Mouse (Mus musculus): Measurements from ENCODE around the gene Pcsk4. TPM values are rescaled to one million over a fixed set of nuclear protein-coding genes. Genes with fewer than 3 reads are reported as not detected.

The Pcsk4 gene
- total RNA-seq, 2 experiments from 2014 or later = 7.1 to 8.0 TPM

DNA sequence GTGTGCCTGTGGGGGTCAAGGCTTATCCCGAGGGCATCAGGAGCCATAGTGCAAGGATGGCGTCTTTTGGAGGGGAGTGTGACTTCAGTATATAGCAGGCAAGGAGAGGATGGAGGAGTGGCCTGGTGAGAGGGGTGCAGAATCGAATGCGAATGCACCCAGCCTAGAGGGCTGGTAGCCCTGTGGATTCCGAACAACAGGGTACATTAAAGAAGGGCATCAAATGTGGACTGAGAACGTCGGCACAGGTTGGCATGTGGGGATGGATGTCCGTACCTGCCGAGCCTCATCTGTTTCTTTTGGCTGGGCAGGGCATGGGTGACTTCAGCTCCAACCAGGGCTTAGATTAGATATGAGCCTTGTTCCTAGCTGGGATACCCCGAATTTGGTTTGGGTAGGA lies 29.5 kb downstream of the Pcsk4 start:
- no peak for DNase-seq (ENCODE audit: low spot score in 2 of 2)

- no peak for DNase-seq (ENCODE audit: low spot score in 2 of 2)
Observed at GRCm38 (mm10) chr10:80299301-80299700, 30.0 kb downstream of the Pcsk4 start.

DNA sequence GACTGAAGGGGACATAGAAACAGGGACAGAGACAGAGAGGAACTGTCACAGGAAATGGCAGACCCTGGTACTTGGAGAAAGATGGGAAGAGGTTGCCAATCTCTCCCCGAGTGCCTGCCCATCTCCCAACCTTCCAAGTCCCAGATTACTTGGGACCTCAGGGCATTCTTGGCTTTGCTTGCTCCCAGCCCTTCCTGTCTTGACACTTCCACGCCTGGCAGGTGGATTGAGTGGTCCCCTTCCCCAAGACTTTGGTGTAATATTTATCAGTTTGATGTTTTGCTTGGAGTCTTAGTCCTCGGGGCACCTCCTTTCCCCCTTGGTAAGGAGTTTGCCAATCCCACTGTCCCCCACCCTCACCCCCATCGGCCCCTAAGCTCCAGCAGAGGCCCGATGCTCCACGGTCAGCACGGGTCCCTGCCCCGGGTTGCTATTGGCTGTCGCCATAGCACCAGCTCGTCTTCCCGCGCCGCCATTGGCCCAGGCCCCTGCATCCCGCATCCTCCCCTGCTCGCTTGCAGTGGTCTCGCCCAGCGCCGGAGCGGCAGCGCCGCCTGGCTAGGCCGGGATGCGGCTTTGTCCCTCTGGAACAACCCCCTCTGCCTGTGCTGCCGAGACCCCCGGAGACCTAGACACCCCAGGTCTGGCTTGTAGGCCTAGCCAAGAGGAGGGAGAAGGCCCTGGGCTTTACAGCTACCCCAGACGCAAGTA lies 30.6 kb downstream of the Pcsk4 start:
- DNase-seq (ENCODE audit: low spot score in 2 of 2) = peak; percentile 93 to 94

DNA sequence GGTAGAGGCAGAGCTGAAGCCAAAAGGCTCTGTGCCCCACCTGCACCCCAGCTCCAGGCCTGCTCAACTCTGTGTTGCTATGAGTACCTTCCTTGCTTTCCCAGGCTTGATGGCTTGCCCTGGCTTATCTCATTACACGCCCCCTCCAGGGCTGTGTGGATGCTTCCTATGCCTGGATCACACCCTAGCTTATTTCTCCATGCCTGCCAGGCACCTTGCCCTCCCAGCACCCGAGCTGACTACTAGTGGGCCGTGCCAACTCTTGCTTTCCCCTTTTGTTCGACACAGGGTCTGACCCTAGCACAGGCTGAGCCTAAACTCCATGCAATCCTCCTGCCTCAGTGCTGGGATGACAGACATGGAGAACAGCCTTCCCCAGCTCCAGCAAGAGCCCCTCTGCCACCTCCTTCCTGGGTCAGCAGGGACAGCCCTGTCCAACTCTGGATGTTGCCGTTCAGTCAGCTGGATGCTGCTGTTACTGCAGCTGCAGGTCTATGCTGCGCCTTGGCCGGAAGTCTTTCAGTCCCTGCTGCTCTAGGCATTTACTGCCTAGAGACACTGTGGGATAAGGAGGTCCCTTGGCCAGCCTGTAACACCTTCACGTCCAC lies 31.7 kb downstream of the Pcsk4 start:
- no peak for DNase-seq (ENCODE audit: low spot score in 2 of 2)

DNA sequence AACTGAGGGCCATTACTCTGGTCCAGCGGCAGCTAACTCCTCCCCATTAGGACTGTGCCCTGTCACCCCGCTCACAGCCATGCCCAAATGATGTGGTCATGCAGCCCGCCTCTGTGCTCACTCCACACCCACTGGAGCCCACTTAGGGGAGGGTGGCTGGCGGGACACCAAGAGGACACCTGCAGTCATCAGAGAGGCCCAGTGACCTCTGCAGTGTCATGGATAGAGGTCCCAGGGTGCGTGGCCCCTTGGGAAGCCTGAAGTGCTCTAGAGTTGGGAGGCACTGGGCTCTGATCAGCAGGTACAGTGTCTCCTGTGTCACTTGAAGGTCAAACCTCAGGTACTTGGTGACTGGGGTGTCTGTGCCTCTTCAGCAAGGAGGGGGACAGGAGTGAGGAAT lies 32.5 kb downstream of the Pcsk4 start:
- DNase-seq (ENCODE audit: low spot score in 2 of 2) = no peak

DNA sequence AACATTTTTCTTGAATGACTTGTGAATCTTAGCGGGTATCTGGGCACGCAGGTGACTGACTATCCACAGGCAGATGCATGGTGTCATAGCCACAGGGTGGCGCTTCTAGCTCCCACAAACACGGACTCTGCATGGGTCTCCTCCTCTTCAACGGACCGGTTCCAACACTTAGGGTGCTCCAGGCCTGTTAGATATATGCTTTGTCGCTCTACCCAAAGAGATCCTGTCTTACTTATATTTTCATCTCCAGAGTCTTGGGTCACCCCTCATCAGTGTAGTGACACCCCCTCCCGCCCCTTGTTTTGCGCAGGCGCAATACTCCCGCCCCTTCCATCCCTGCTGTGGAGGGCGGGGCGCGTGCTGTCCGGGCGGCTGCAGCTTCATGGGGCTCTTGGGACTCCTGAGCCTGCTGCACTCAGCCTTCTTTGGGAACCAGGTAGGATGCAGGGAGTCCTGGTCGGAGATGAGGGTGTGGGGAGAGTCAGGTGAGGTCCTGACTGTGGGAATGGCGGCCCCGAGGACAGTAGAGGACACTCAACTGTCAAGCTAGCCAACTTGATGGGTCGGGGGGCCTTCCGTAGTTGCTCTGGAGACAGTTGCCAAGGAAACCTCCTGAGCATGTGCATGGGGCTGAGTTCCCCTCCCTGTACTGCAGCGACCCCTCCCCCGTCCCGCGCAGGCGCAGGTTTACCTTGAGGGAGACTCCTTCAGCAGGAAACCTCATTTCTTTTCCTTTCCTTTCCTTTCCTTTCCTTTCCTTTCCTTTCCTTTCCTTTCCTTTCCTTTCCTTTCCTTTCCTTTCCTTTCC lies 33.5 kb downstream of the Pcsk4 start, which contains the start of gene Apc2:
Apc2 (plus strand) TSS at position 360 of the 808 bp plus-strand sequence.
- peak; percentile 77 to 82 for DNase-seq (ENCODE audit: low spot score in 2 of 2)

- no peak for DNase-seq (ENCODE audit: low spot score in 2 of 2)
Observed at GRCm38 (mm10) chr10:80294788-80295303, 34.5 kb downstream of the Pcsk4 start.

DNA sequence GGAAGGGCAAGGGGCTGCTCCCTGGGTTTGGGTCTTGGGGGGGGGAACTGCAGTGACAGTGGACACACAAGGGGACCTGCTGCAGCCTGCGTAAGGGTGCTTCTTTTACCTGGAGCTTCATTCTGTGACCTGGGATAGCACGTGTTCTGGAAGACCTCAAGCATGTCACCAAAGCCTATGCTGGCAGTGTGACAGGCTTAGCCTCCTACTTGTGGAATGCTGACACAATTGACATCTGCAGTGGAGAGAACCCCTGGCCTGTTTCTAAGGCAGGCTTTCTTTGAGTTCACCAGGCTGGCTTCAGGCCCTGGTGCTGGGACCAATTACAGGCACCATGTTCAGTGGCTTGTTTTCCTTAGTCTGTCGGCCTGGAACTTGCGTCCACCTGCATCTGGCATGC lies 35.0 kb downstream of the Pcsk4 start:
- no peak for DNase-seq (ENCODE audit: low spot score in 2 of 2)

DNA sequence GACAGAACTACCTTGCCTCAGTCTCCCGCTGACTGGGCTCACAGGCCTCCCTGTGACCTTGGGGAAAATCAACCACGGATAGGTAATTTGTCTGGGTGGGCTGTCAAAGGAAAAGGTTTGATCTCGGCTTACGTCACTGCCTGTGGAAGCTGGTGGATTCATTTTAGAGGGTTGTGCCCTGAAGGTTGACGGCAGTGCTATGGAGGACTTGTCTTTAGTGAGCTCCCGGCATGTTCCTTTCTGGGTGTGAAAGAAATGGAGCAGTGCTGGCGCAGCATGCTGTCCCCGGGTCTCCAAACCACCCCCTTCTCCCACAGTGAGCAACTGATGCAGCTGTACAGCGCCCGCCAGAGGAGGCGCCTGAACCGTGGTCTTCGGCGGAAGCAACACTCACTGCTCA lies 36.0 kb downstream of the Pcsk4 start:
- no peak for DNase-seq (ENCODE audit: low spot score in 2 of 2)

- DNase-seq (ENCODE audit: low spot score in 2 of 2) = peak; percentile 92 to 95
Observed at GRCm38 (mm10) chr10:80292251-80293146, 36.8 kb downstream of the Pcsk4 start, which contains the start of gene Rps15. TSS of gene Rps15 (plus strand) at chr10:80292453.

DNA sequence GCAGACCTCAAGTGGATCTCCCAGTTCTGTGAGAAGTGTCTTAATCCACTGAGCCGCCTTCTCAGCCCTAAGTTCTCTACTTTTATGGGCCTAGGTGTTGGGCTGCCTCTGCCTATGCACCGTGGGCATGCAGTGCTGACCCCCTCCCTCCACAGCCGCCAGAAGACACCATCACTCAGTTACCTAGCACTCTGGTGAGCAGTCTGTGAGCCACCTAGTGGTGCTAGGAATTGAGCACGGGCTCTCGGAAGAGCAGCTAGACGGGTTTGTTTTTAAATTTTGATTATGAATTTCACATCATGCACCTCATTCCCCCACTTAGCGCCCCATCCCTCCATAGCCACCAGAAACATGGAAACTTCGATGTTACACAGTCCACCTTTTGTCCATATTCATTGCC lies 40.6 kb downstream of the Pcsk4 start:
- DNase-seq (ENCODE audit: low spot score in 2 of 2) = no peak

- DNase-seq (ENCODE audit: low spot score in 2 of 2) = no peak
Observed at GRCm38 (mm10) chr10:80288097-80288496, 41.2 kb downstream of the Pcsk4 start.

DNA sequence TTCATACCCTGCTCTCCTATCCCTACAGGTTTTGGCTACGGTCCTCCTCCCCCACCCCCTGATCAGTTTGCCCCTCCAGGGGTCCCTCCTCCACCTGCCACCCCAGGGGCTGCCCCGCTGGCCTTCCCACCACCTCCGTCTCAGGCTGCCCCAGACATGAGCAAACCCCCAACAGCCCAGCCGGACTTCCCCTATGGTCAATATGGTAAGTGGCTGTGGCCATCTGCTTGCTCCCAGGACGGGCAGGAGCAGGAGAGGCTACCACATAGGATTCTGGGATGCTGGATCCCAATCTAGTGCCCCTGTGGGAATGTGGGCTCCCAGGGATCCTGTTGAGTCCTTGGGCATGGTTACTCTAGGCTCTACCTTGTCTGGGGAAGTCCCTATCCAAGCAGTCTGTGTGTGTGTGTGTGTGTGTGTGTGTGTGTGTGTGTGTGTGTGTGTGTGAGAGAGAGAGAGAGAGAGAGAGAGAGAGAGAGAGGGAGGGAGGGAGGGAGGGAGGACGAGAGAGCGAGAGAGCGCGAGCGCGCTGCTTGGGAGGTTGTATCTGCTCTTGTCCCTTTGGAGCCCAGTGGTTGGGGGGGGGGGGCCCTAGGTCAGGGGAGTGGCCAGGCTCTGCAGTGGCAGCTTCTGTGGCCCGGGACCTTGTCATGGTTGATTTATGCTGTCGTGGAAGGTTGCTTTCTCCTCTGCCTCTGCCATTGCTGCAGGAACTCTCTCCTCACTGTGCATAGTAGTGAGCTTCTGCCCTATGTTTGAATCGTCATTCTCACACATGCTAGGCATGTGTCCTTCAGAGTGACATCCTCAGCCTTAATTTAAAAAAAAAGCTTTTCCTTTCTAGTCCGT lies 43.9 kb downstream of the Pcsk4 start:
- DNase-seq (ENCODE audit: low spot score in 2 of 2) = no peak

DNA sequence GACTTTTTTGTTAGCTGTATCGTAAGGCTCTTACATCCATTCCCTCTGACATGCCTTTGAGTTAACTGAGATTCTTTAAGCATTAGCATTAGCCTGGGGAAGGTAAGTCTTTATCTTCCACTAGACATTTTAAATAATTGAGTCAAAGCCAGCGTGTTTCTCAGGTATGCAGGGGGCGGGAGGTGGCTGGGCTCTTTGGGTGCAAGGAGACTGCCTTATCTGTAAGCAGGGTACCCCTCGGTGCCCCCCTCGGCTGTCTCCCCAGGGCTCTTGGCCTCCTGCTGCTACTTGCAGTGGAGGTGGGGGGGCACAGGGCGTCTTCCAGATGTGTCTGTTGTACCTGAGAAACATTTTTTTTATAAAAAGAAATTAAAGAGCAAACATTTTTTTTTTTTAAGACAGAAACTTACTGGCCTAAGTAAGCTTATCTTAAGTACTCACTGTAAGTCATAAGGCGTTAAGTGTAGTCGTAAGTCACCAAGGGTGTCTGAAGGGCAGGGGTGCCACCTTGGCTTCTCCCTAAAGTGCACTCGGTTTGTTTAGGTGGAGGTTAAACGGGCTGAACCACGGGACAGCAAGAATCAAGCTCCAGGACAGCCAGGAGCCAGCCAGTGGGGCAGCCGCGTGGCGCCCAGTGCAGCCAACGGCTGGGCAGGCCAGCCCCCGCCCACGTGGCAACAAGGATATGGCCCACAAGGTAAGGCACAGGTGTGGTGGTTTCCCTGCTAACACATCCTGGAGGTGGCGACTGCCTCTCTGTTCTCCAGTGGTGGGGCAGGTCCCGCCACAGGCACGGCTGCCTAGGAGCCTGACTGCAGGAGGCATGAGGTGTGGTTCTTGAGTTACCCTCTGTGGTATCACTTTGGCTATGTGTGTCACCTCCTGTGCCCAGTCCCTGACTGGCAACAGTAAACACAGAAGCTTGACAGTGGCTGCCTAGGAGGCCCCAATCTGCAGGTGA lies 46.5 kb downstream of the Pcsk4 start:
- no peak for DNase-seq (ENCODE audit: low spot score in 2 of 2)

GRCm38 (mm10) chr10:80281921-80282371 lies 47.4 kb downstream of the Pcsk4 start:
- DNase-seq (ENCODE audit: low spot score in 2 of 2) = peak in 1 of 2 experiments; percentile 52

DNA sequence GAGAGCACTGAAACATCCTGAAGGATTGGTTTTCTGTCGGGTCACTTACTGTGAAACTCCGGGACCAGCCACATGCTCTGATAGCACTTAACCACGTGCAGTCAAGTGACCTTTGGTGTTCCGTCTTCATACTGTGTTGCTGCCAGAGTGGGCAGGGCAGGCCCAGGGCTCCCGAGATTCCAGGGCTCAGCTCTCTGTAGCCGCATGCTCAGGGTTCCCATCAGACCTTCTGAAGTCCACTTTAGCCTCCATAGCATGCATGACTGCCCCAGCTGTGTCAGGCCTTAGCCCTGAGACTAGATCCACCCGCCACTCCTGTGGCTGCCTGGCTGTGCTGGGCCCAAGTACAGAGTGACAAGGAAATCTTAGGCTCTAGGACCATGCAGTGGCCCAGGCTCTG lies 48.0 kb downstream of the Pcsk4 start:
- no peak for DNase-seq (ENCODE audit: low spot score in 2 of 2)

GRCm38 (mm10) chr10:80279273-80279672 lies 50.0 kb downstream of the Pcsk4 start:
- DNase-seq (ENCODE audit: low spot score in 2 of 2) = no peak

- no peak for DNase-seq (ENCODE audit: low spot score in 2 of 2)
Observed at GRCm38 (mm10) chr10:80278390-80278789, 50.9 kb downstream of the Pcsk4 start.

DNA sequence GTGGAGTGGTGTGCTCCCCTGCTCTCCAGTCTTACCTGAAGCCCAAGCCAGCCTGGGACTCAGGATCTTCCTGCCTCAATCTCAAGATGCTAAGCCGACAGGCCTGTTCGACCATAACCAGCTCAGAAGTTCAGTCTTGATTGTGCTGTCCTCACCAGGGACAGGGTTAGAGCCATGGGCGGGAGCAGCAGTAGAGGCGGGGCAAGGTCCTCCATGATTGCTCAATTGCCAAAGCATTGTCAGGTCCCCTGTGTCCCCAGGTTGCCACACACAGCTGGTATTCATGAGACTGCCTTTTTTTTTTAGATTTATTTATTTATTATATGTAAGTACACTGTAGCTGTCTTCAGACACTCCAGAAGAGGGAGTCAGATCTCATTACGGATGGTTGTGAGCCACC lies 53.1 kb downstream of the Pcsk4 start:
- DNase-seq (ENCODE audit: low spot score in 2 of 2) = no peak
